ENCODE assay signal across 17 mouse cellular contexts in the genomic region with DNA sequence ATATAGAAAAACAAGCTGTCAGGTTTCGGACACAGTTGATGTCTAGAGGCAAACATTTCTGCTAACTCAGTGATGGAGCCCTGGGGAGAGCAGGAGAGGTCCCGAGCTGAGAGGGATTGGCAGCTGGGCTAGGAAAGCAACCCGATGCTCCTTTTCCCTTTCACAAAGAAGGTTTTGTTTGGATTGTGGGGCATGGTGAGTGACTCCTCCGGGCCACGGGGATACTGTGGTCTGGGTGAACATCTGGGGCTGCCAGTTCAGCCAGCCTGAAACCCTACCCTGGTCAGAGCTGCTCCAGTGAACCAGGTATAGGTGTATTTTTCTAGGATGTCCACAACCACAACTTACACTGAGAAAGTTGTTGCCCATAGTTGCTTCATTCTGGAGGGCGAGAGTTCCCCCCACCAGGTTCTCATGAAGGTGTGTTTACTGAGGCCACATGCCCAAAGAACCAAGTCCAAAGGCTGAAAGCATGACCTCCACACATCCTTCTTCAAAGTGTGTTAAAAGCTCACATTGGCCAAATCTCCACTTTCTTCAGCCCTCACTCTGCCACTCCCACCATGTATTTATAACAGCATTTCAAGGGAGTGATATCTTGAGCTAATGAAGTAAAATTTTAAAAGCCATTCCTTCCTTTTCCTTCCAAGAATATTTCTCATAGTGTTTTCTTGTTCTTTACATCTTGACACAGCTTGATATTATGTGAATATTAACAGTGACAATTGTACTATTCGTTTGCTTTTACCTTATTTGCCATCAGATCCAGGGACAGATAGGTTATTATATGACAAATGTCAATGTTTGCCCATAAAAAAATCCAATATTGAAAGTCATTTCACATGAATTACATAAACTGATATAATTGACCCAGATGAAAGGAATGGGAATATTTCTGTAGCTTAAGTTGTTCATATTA.
DNase-seq lines count a peak whose midpoint lies in the region; ATAC-seq and TF ChIP-seq lines count a peak whose summit lies in the region.
"Had no signal": no experiment of that assay in that cellular context is flagged by ENCODE, and none has a peak within 500 bp of the region (broad histone marks: within the 10 kb centered on the region; RNA-seq: fewer than 3 reads in every experiment).

No protein-coding gene starts in this region.

- no peak for TF ChIP-seq POLR2A in liver, adult 2 months (IDR thresholded peaks at IDR 0.05; ENCODE audit: extremely low read depth, insufficient read depth, low read length)

- no peak overlapping the region for H3K4me3 ChIP-seq in heart, embryonic 11.5 days (ENCODE audit: low read depth, low read length)
- H3K4me3 ChIP-seq in liver, adult 2 months (ENCODE audit: insufficient read depth, low read depth, low read length): no peak overlapping the region
- no peak overlapping the region for H3K4me3 ChIP-seq in liver, embryonic 11.5 days (ENCODE audit: low read depth, low read length)
- no peak overlapping the region for H3K4me3 ChIP-seq in stomach, postnatal 0 days (ENCODE audit: low read depth, low read length)
- H3K4me3 ChIP-seq in forebrain, embryonic 16.5 days (replicated peaks; ENCODE audit: low read length): no peak overlapping the region
- H3K4me3 ChIP-seq: heart, embryonic 13.5 days; liver, embryonic 13.5 days; midbrain, embryonic 15.5 days had no signal

- H3K27me3 ChIP-seq in heart, embryonic 11.5 days (ENCODE audit: control insufficient read depth, insufficient read depth, low read length): no peaks in the 10 kb centered on the region
- no peaks in the 10 kb centered on the region for H3K27me3 ChIP-seq in liver, adult 2 months (ENCODE audit: control insufficient read depth, insufficient read depth, low read length)
- H3K27me3 ChIP-seq in liver, embryonic 11.5 days (replicated peaks; ENCODE audit: control insufficient read depth, insufficient read depth, low read length): no peaks in the 10 kb centered on the region
- no peaks in the 10 kb centered on the region for H3K27me3 ChIP-seq in stomach, postnatal 0 days (ENCODE audit: control insufficient read depth, insufficient read depth, low read length)
- H3K27me3 ChIP-seq in forebrain, embryonic 16.5 days (replicated peaks; ENCODE audit: control insufficient read depth, insufficient read depth, low read length): no peaks in the 10 kb centered on the region
- H3K27me3 ChIP-seq: heart, embryonic 13.5 days; liver, embryonic 13.5 days; midbrain, embryonic 15.5 days had no signal

- no peaks in the 10 kb centered on the region for H3K9me3 ChIP-seq in heart, embryonic 11.5 days (replicated peaks; ENCODE audit: control insufficient read depth, low read length)
- no peaks in the 10 kb centered on the region for H3K9me3 ChIP-seq in liver, embryonic 11.5 days (ENCODE audit: control insufficient read depth, low read length)
- H3K9me3 ChIP-seq in stomach, postnatal 0 days (ENCODE audit: control insufficient read depth, low read length): no peaks in the 10 kb centered on the region
- H3K9me3 ChIP-seq in forebrain, embryonic 16.5 days (ENCODE audit: control insufficient read depth, low read length): no peaks in the 10 kb centered on the region
- H3K9me3 ChIP-seq: liver, embryonic 13.5 days; midbrain, embryonic 15.5 days had no signal

- 48% methylated on average over 7 of the region's 7 CpGs for WGBS in heart, embryonic 11.5 days (ENCODE audit: insufficient replicate concordance)
- 27% methylated on average over 7 of the region's 7 CpGs for WGBS in liver, adult 2 months
- 51% methylated on average over 7 of the region's 7 CpGs for WGBS in liver, embryonic 11.5 days
- WGBS in stomach, postnatal 0 days: 29% methylated on average over 7 of the region's 7 CpGs
- WGBS in forebrain, embryonic 16.5 days: 41% methylated on average over 7 of the region's 7 CpGs

- TF ChIP-seq CTCF in liver, adult 2 months (IDR thresholded peaks at IDR 0.05; ENCODE audit: low read depth, low read length): no peak
- no peak for TF ChIP-seq CTCF in stomach, postnatal 0 days (IDR thresholded peaks at IDR 0.05; ENCODE audit: low read depth)

- no peak overlapping the region for H3K9ac ChIP-seq in heart, embryonic 11.5 days (ENCODE audit: low read depth, low read length)
- 0 out of 2 replicates have a peak overlapping the region, but pooled peaks have one; percentile 48 for H3K9ac ChIP-seq in liver, adult 2 months (ENCODE audit: low read depth, low read length)
- no peak overlapping the region for H3K9ac ChIP-seq in liver, embryonic 11.5 days (ENCODE audit: low read depth, low read length)
- H3K9ac ChIP-seq in stomach, postnatal 0 days (ENCODE audit: low read length): no peak overlapping the region
- H3K9ac ChIP-seq in forebrain, embryonic 16.5 days (replicated peaks; ENCODE audit: low read depth, low read length): no peak overlapping the region
- H3K9ac ChIP-seq: heart, embryonic 13.5 days; liver, embryonic 13.5 days; midbrain, embryonic 15.5 days had no signal

- TF ChIP-seq EP300 in stomach, postnatal 0 days (optimal IDR thresholded peaks at IDR 0.05): no peak

- peak; percentile 79 for DNase-seq in heart, adult 11 months
- DNase-seq in liver, adult 2 months (ENCODE audit: extremely low read depth, low read depth, low spot score): peak; percentile 89
- no peak for DNase-seq in liver, embryonic 11.5 days (ENCODE audit: low spot score)
- DNase-seq in forelimb bud, embryonic 11.5 days (ENCODE audit: low read depth, low spot score): peak; percentile 20
- DNase-seq in stomach, postnatal 0 days (ENCODE audit: low spot score): peak; percentile 28
- DNase-seq in lung, postnatal 4 days: no peak
- DNase-seq: cerebellum, adult 9-11 months; gastrocnemius, postnatal 36 days; heart, postnatal 36 days; kidney, postnatal 36 days; layer of hippocampus, adult 9-11 months; liver, embryonic 13.5 days; right cerebral cortex, adult 18-20 months had no signal

- no peak for ATAC-seq in heart, embryonic 11.5 days (replicated peaks; ENCODE audit: insufficient number of reproducible peaks, low FRiP score, low TSS enrichment)
- ATAC-seq in liver, embryonic 11.5 days (replicated peaks; ENCODE audit: low FRiP score): no peak
- peak; percentile 40; the same call in 1 of the 2 replicates for ATAC-seq in stomach, postnatal 0 days (ENCODE audit: low FRiP score, low TSS enrichment)
- ATAC-seq in forebrain, embryonic 16.5 days: no peak
- ATAC-seq: midbrain, embryonic 15.5 days had no signal

- H3K4me1 ChIP-seq in heart, embryonic 11.5 days (ENCODE audit: control insufficient read depth, insufficient read depth, low read length): peaks cover 7% of the 10 kb centered on the region; the same call in 1 of the 2 replicates
- H3K4me1 ChIP-seq in liver, adult 2 months (ENCODE audit: control insufficient read depth, insufficient read depth, low read length): peaks cover 9% of the 10 kb centered on the region
- H3K4me1 ChIP-seq in liver, embryonic 11.5 days (replicated peaks; ENCODE audit: control insufficient read depth, insufficient read depth, low read length): no peaks in the 10 kb centered on the region
- H3K4me1 ChIP-seq in stomach, postnatal 0 days (replicated peaks; ENCODE audit: control insufficient read depth, insufficient read depth): no peaks in the 10 kb centered on the region
- no peaks in the 10 kb centered on the region for H3K4me1 ChIP-seq in forebrain, embryonic 16.5 days (replicated peaks; ENCODE audit: control insufficient read depth, insufficient read depth, low read length)
- H3K4me1 ChIP-seq: liver, embryonic 13.5 days; midbrain, embryonic 15.5 days had no signal

- no peaks in the 10 kb centered on the region for H3K79me2 ChIP-seq in liver, adult 2 months (ENCODE audit: control insufficient read depth, insufficient read depth, low read length)

- H3K4me2 ChIP-seq in heart, embryonic 11.5 days: no peak overlapping the region
- no peak overlapping the region for H3K4me2 ChIP-seq in liver, embryonic 11.5 days
- H3K4me2 ChIP-seq in stomach, postnatal 0 days (replicated peaks; ENCODE audit: low read depth): no peak overlapping the region
- H3K4me2 ChIP-seq in forebrain, embryonic 16.5 days (ENCODE audit: low read length): no peak overlapping the region
- H3K4me2 ChIP-seq: heart, embryonic 13.5 days; liver, embryonic 13.5 days; midbrain, embryonic 15.5 days had no signal

- no peaks in the 10 kb centered on the region for H3K36me3 ChIP-seq in heart, embryonic 11.5 days (ENCODE audit: control insufficient read depth, insufficient read depth, low read length)
- H3K36me3 ChIP-seq in liver, adult 2 months (ENCODE audit: control insufficient read depth, insufficient read depth, low read length): no peaks in the 10 kb centered on the region
- H3K36me3 ChIP-seq in liver, embryonic 11.5 days (ENCODE audit: control insufficient read depth, insufficient read depth, low read length): no peaks in the 10 kb centered on the region
- H3K36me3 ChIP-seq in stomach, postnatal 0 days (ENCODE audit: control insufficient read depth, insufficient read depth, low read length): no peaks in the 10 kb centered on the region
- no peaks in the 10 kb centered on the region for H3K36me3 ChIP-seq in forebrain, embryonic 16.5 days (ENCODE audit: control insufficient read depth, insufficient read depth)
- H3K36me3 ChIP-seq: heart, embryonic 13.5 days; liver, embryonic 13.5 days; midbrain, embryonic 15.5 days had no signal

- no peak overlapping the region for H3K27ac ChIP-seq in heart, embryonic 11.5 days (ENCODE audit: low read depth, low read length)
- H3K27ac ChIP-seq in liver, adult 2 months (replicated peaks; ENCODE audit: insufficient read depth, low read depth, low read length): peak overlapping the region; percentile 90
- H3K27ac ChIP-seq in liver, embryonic 11.5 days (ENCODE audit: low read depth, low read length): no peak overlapping the region
- no peak overlapping the region for H3K27ac ChIP-seq in stomach, postnatal 0 days (replicated peaks)
- no peak overlapping the region for H3K27ac ChIP-seq in forebrain, embryonic 16.5 days (ENCODE audit: low read length)
- H3K27ac ChIP-seq: heart, embryonic 13.5 days; liver, embryonic 13.5 days; midbrain, embryonic 15.5 days had no signal

Comparison
In these comparisons a context has a peak if more than half of its experiments do, and no peak if none do; other contexts are left out.
1. DNase-seq: peak in heart, adult 11 months (single experiment), liver, adult 2 months (single experiment), forelimb bud, embryonic 11.5 days (single experiment) and stomach, postnatal 0 days (single experiment); none in liver, embryonic 11.5 days (single experiment) and lung, postnatal 4 days (0 of 2).